Mouse (Mus musculus): ENCODE results near the gene Ntm.

The Ntm gene

GRCm38 (mm10) chr9:29881614-29882013, 81.3 kb downstream of the Ntm start:
- no peak for DNase-seq

- no peak for DNase-seq
These were observed 85.4 kb downstream of the Ntm start for GRCm38 (mm10) chr9:29877583-29877982.

- no peak for DNase-seq
These were observed 95.2 kb downstream of the Ntm start for GRCm38 (mm10) chr9:29867746-29868145.

- no peak for DNase-seq
These were observed 96.1 kb downstream of the Ntm start for GRCm38 (mm10) chr9:29866824-29867223.

- DNase-seq, result no peak
These were observed 96.8 kb downstream of the Ntm start for GRCm38 (mm10) chr9:29866101-29866500.

- no peak for DNase-seq
These were observed 97.4 kb downstream of the Ntm start for GRCm38 (mm10) chr9:29865502-29865901.

GRCm38 (mm10) chr9:29864886-29865285, 98.1 kb downstream of the Ntm start:
- no peak for DNase-seq

GRCm38 (mm10) chr9:29862408-29862807, 100.5 kb downstream of the Ntm start:
- DNase-seq, result no peak

- DNase-seq, result no peak
These were observed 103.5 kb downstream of the Ntm start for GRCm38 (mm10) chr9:29859256-29860048.

- no peak for DNase-seq
These were observed 114.0 kb downstream of the Ntm start for GRCm38 (mm10) chr9:29848735-29849455.

- DNase-seq, result no peak
These were observed 125.6 kb downstream of the Ntm start for GRCm38 (mm10) chr9:29837344-29837743.

GRCm38 (mm10) chr9:29834911-29835310, 128.0 kb downstream of the Ntm start:
- no peak for DNase-seq

GRCm38 (mm10) chr9:29833781-29834180, 129.2 kb downstream of the Ntm start:
- DNase-seq, result no peak

GRCm38 (mm10) chr9:29827240-29827660, 135.7 kb downstream of the Ntm start:
- DNase-seq, result no peak

- no peak for DNase-seq
These were observed 137.7 kb downstream of the Ntm start for GRCm38 (mm10) chr9:29825236-29825635.

GRCm38 (mm10) chr9:29823716-29824115, 139.2 kb downstream of the Ntm start:
- no peak for DNase-seq

- no peak for DNase-seq
These were observed 150.3 kb downstream of the Ntm start for GRCm38 (mm10) chr9:29812685-29813084.

- no peak for DNase-seq
These were observed 156.2 kb downstream of the Ntm start for GRCm38 (mm10) chr9:29806790-29807189.

GRCm38 (mm10) chr9:29804483-29804882, 158.5 kb downstream of the Ntm start:
- DNase-seq, result no peak

- DNase-seq, result no peak
These were observed 159.1 kb downstream of the Ntm start for GRCm38 (mm10) chr9:29803738-29804285.

- no peak for DNase-seq
These were observed 159.8 kb downstream of the Ntm start for GRCm38 (mm10) chr9:29802990-29803737.

GRCm38 (mm10) chr9:29802071-29802705, 160.8 kb downstream of the Ntm start:
- DNase-seq, result no peak

- no peak for DNase-seq
These were observed 166.7 kb downstream of the Ntm start for GRCm38 (mm10) chr9:29796281-29796680.

Measured in thymus, adult 18-20 months (tissue).